Mouse (Mus musculus): ENCODE measurements around the gene Arfgap3. TPM values are rescaled to one million over a fixed set of nuclear protein-coding genes. Genes with fewer than 3 reads are reported as not detected.
A peak's percentile ranks its signal among the peaks of the same experiment; 100 is the strongest.

The Arfgap3 gene
- total and polyA plus RNA-seq, 2 experiments = 4.7 to 9.0 TPM

- Histone ChIP-seq H3K36me3 (ENCODE audit: control insufficient read depth, insufficient read depth, low read length) (peaks cover 8% of the 10 kb centered on the region; the same call in 1 of the 2 replicates), H3K27me3 (ENCODE audit: control insufficient read depth, insufficient read depth, low read length) (no peaks in the 10 kb centered on the region), H3K4me1 (ENCODE audit: control insufficient read depth, insufficient read depth, low read length) (peaks cover 11% of the 10 kb centered on the region), H3K27ac (replicated peaks; ENCODE audit: insufficient read depth, low read depth, low read length) (peak overlapping the region; percentile 50), H3K4me3 (ENCODE audit: insufficient read depth, low read depth, low read length) (no peak overlapping the region), H3K79me2 (ENCODE audit: control insufficient read depth, insufficient read depth, low read length) (no peaks in the 10 kb centered on the region), H3K9ac (ENCODE audit: low read depth, low read length) (0 out of 2 replicates have a peak overlapping the region, but pooled peaks have one; percentile 7)
- DNase-seq (ENCODE audit: extremely low read depth, low read depth, low spot score) = peak; percentile 73
- TF ChIP-seq CTCF (IDR thresholded peaks at IDR 0.05; ENCODE audit: low read depth, low read length) = no peak
- TF ChIP-seq POLR2A (IDR thresholded peaks at IDR 0.05; ENCODE audit: extremely low read depth, insufficient read depth, low read length) = no peak
- WGBS = 48% methylated on average over 12 of the region's 12 CpGs
Measured at GRCm38 (mm10) chr15:83305192-83305921, 44.7 kb downstream of the Arfgap3 start.

- Histone ChIP-seq H3K27me3 (ENCODE audit: control insufficient read depth, insufficient read depth, low read length) (no peaks in the 10 kb centered on the region), H3K36me3 (ENCODE audit: control insufficient read depth, insufficient read depth, low read length) (peaks cover 6% of the 10 kb centered on the region; the same call in 1 of the 2 replicates), H3K4me1 (ENCODE audit: control insufficient read depth, insufficient read depth, low read length) (peaks cover 11% of the 10 kb centered on the region), H3K4me3 (ENCODE audit: insufficient read depth, low read depth, low read length) (no peak overlapping the region), H3K9ac (ENCODE audit: low read depth, low read length) (no peak overlapping the region), H3K27ac (replicated peaks; ENCODE audit: insufficient read depth, low read depth, low read length) (peak overlapping the region; percentile 17; the same call in 1 of the 2 replicates), H3K79me2 (ENCODE audit: control insufficient read depth, insufficient read depth, low read length) (no peaks in the 10 kb centered on the region)
- TF ChIP-seq POLR2A (IDR thresholded peaks at IDR 0.05; ENCODE audit: extremely low read depth, insufficient read depth, low read length) (no peak), CTCF (IDR thresholded peaks at IDR 0.05; ENCODE audit: low read depth, low read length) (no peak)
- 91% methylated on average over 9 of the region's 9 CpGs for WGBS
- DNase-seq (ENCODE audit: extremely low read depth, low read depth, low spot score) = no peak
Measured at GRCm38 (mm10) chr15:83304804-83305191, 45.2 kb downstream of the Arfgap3 start.

- peak overlapping the region; percentile 16; the same call in 1 of the 2 replicates for H3K27ac ChIP-seq (replicated peaks; ENCODE audit: insufficient read depth, low read depth, low read length)
- peaks cover 6% of the 10 kb centered on the region; the same call in 1 of the 2 replicates for H3K36me3 ChIP-seq (ENCODE audit: control insufficient read depth, insufficient read depth, low read length)
- H3K4me3 ChIP-seq (ENCODE audit: insufficient read depth, low read depth, low read length) = no peak overlapping the region
- TF ChIP-seq POLR2A (IDR thresholded peaks at IDR 0.05; ENCODE audit: extremely low read depth, insufficient read depth, low read length) = no peak
- no peak for TF ChIP-seq CTCF (IDR thresholded peaks at IDR 0.05; ENCODE audit: low read depth, low read length)
- no peaks in the 10 kb centered on the region for H3K27me3 ChIP-seq (ENCODE audit: control insufficient read depth, insufficient read depth, low read length)
- peak; percentile 66 for DNase-seq (ENCODE audit: extremely low read depth, low read depth, low spot score)
- H3K9ac ChIP-seq (ENCODE audit: low read depth, low read length) = no peak overlapping the region
- H3K79me2 ChIP-seq (ENCODE audit: control insufficient read depth, insufficient read depth, low read length) = no peaks in the 10 kb centered on the region
- H3K4me1 ChIP-seq (ENCODE audit: control insufficient read depth, insufficient read depth, low read length) = peaks cover 11% of the 10 kb centered on the region
- 66% methylated on average over 13 of the region's 13 CpGs for WGBS
Measured at GRCm38 (mm10) chr15:83303656-83304484, 46.2 kb downstream of the Arfgap3 start.

GRCm38 (mm10) chr15:83299916-83300582 lies 50.0 kb downstream of the Arfgap3 start:
- no peaks in the 10 kb centered on the region for H3K36me3 ChIP-seq (ENCODE audit: control insufficient read depth, insufficient read depth, low read length)
- no peak for DNase-seq (ENCODE audit: extremely low read depth, low read depth, low spot score)
- WGBS = 69% methylated on average over 10 of the region's 10 CpGs
- H3K79me2 ChIP-seq (ENCODE audit: control insufficient read depth, insufficient read depth, low read length) = no peaks in the 10 kb centered on the region
- H3K4me3 ChIP-seq (ENCODE audit: insufficient read depth, low read depth, low read length) = no peak overlapping the region
- H3K4me1 ChIP-seq (ENCODE audit: control insufficient read depth, insufficient read depth, low read length) = peaks cover 4% of the 10 kb centered on the region
- H3K27ac ChIP-seq (replicated peaks; ENCODE audit: insufficient read depth, low read depth, low read length) = no peak overlapping the region
- no peak for TF ChIP-seq CTCF (IDR thresholded peaks at IDR 0.05; ENCODE audit: low read depth, low read length)
- no peak for TF ChIP-seq POLR2A (IDR thresholded peaks at IDR 0.05; ENCODE audit: extremely low read depth, insufficient read depth, low read length)
- no peak overlapping the region for H3K9ac ChIP-seq (ENCODE audit: low read depth, low read length)
- H3K27me3 ChIP-seq (ENCODE audit: control insufficient read depth, insufficient read depth, low read length) = no peaks in the 10 kb centered on the region

GRCm38 (mm10) chr15:83299450-83299849 lies 50.6 kb downstream of the Arfgap3 start:
- Histone ChIP-seq H3K27me3 (ENCODE audit: control insufficient read depth, insufficient read depth, low read length) (no peaks in the 10 kb centered on the region), H3K36me3 (ENCODE audit: control insufficient read depth, insufficient read depth, low read length) (no peaks in the 10 kb centered on the region), H3K4me1 (ENCODE audit: control insufficient read depth, insufficient read depth, low read length) (no peaks in the 10 kb centered on the region; the same call in none of the 2 replicates), H3K4me3 (ENCODE audit: insufficient read depth, low read depth, low read length) (no peak overlapping the region), H3K27ac (replicated peaks; ENCODE audit: insufficient read depth, low read depth, low read length) (no peak overlapping the region), H3K79me2 (ENCODE audit: control insufficient read depth, insufficient read depth, low read length) (no peaks in the 10 kb centered on the region), H3K9ac (ENCODE audit: low read depth, low read length) (no peak overlapping the region)
- no peak for TF ChIP-seq CTCF (IDR thresholded peaks at IDR 0.05; ENCODE audit: low read depth, low read length)
- no peak for TF ChIP-seq POLR2A (IDR thresholded peaks at IDR 0.05; ENCODE audit: extremely low read depth, insufficient read depth, low read length)
- 97% methylated on average over 7 of the region's 7 CpGs for WGBS
- DNase-seq (ENCODE audit: extremely low read depth, low read depth, low spot score) = no peak
